Mouse (Mus musculus) lung, postnatal 0 days (tissue): ENCODE data around the gene Atp5mpl. TPM values are rescaled to one million over a fixed set of nuclear protein-coding genes. Genes with fewer than 3 reads are reported as not detected.

Source experiments
- ATAC-seq: fragments of 200-750 bp; cut with Nextera tagmentation; 2 replicates; pipeline ENCODE4 v1.8.0; 2017; ENCODE audit warnings: moderate library complexity
- DNase-seq: peaks from one replicate; pipeline ENCODE4 v3.0.0-alpha.2; 2016; ENCODE audit warnings: low spot score
- H3K27ac ChIP-seq: fragments of 300-500 bp; sonication (generic); 2 replicates; pipeline ENCODE4 v1.5.1; 2014; ENCODE audit warnings: antibody characterized with exemption, mild to moderate bottlenecking, low read length, mixed read lengths
- H3K27me3 ChIP-seq: fragments of 300-500 bp; sonication (generic); replicated peaks from 2 replicates; pipeline ENCODE4 v1.6.1; 2014; ENCODE audit warnings: low read length, mixed read lengths; ENCODE audit not compliant: insufficient read depth
- H3K36me3 ChIP-seq: fragments of 300-500 bp; sonication (generic); 2 replicates; pipeline ENCODE4 v1.6.1; 2014; ENCODE audit warnings: low read length, mixed read lengths; ENCODE audit not compliant: insufficient read depth
- H3K4me1 ChIP-seq: fragments of 300-500 bp; sonication (generic); 2 replicates; pipeline ENCODE4 v1.6.1; 2014; ENCODE audit warnings: antibody characterized with exemption, low read depth, low read length, mixed read lengths; ENCODE audit not compliant: insufficient read depth
- H3K4me2 ChIP-seq: fragments of 300-500 bp; sonication (generic); replicated peaks from 2 replicates; pipeline ENCODE4 v1.6.1; 2014; ENCODE audit warnings: low read depth, mild to moderate bottlenecking, low read length, moderate library complexity, mixed read lengths
- H3K4me3 ChIP-seq: fragments of 300-500 bp; sonication (generic); 2 replicates; pipeline ENCODE4 v1.5.1; 2014; ENCODE audit warnings: low read depth, low read length
- H3K9ac ChIP-seq: fragments of 300-500 bp; sonication (generic); replicated peaks from 2 replicates; pipeline ENCODE4 v1.6.1; 2014; ENCODE audit warnings: low read depth, mild to moderate bottlenecking
- H3K9me3 ChIP-seq: fragments of 300-500 bp; sonication (generic); 2 replicates; pipeline ENCODE4 v1.6.1; 2016; ENCODE audit warnings: low read length, mixed read lengths
- CTCF ChIP-seq: IDR thresholded peaks from 2 replicates; pipeline ENCODE4 v1.5.1; 2016; ENCODE audit warnings: antibody characterized with exemption, mild to moderate bottlenecking
- EP300 ChIP-seq: IDR thresholded peaks from 2 replicates; pipeline ENCODE4 v1.6.1; 2016; ENCODE audit warnings: antibody characterized with exemption, mild to moderate bottlenecking, control low read depth
- WGBS: fragments of 180-500 bp; shearing (Covaris S2); extraction: QIAGEN DNeasy Blood & Tissue Kit; methylation state at CpG from one replicate; pipeline ENCODE4 v1.1.7; 2014; 5-methylcytosine and 5-hydroxymethylcytosine counted together
- polyA plus RNA-seq: library from polyadenylated mRNA; unstranded; fragments of >200 nt; fragmentation: Nextera tagmentation; extraction: Ambion mirVana; gene quantifications from 2 replicates; pipeline ENCODE4 v1.2.1, GENCODE M21; 2015

Gene Atp5mpl
- polyA plus RNA-seq, 1 experiment from 2014 or later = 463 TPM

- Histone ChIP-seq H3K9ac (no peak overlapping the region), H3K4me3 (no peak overlapping the region), H3K4me2 (no peak overlapping the region), H3K4me1 (peaks cover 9% of the 10 kb centered on the region), H3K9me3 (no peaks in the 10 kb centered on the region), H3K27ac (no peak overlapping the region), H3K27me3 (no peaks in the 10 kb centered on the region), H3K36me3 (no peaks in the 10 kb centered on the region)
- DNase-seq = no peak
- TF ChIP-seq CTCF (no peak), EP300 (no peak)
- 83% methylated on average over 6 of the region's 6 CpGs for WGBS
- ATAC-seq = no peak
These were observed 43.7 kb downstream of the Atp5mpl start for GRCm38 (mm10) chr12:111923117-111923516.

GRCm38 (mm10) chr12:111920046-111920445 lies 46.7 kb downstream of the Atp5mpl start:
- ATAC-seq (peak; percentile 46), DNase-seq (no peak)
- Histone ChIP-seq H3K4me1 (no peaks in the 10 kb centered on the region), H3K4me2 (no peak overlapping the region), H3K36me3 (no peaks in the 10 kb centered on the region), H3K27me3 (no peaks in the 10 kb centered on the region), H3K4me3 (no peak overlapping the region), H3K9me3 (no peaks in the 10 kb centered on the region), H3K27ac (no peak overlapping the region), H3K9ac (no peak overlapping the region)
- WGBS = 25% methylated on average over 9 of the region's 9 CpGs
- TF ChIP-seq EP300 (no peak), CTCF (no peak)

- peak; percentile 56 for ATAC-seq
- H3K4me2 ChIP-seq = no peak overlapping the region
These were observed 50.1 kb downstream of the Atp5mpl start for GRCm38 (mm10) chr12:111916514-111917217.

GRCm38 (mm10) chr12:111915781-111916180 lies 51.0 kb downstream of the Atp5mpl start:
- Histone ChIP-seq H3K27me3 (no peaks in the 10 kb centered on the region), H3K4me2 (no peak overlapping the region), H3K9ac (no peak overlapping the region), H3K4me3 (no peak overlapping the region), H3K9me3 (no peaks in the 10 kb centered on the region), H3K36me3 (no peaks in the 10 kb centered on the region), H3K4me1 (no peaks in the 10 kb centered on the region), H3K27ac (no peak overlapping the region)
- no peak for ATAC-seq
- WGBS = 79% methylated on average over 6 of the region's 6 CpGs
- TF ChIP-seq EP300 (no peak), CTCF (no peak)
- DNase-seq = no peak

More at GRCm38 (mm10) chr12:111916514-111917217, 50.1 kb downstream of the Atp5mpl start:
- H3K9me3 ChIP-seq = no peaks in the 10 kb centered on the region
- peak; percentile 72 for TF ChIP-seq EP300
- TF ChIP-seq CTCF = no peak
- H3K27me3 ChIP-seq = no peaks in the 10 kb centered on the region
- H3K27ac ChIP-seq = peak overlapping the region; percentile 68
- H3K36me3 ChIP-seq = no peaks in the 10 kb centered on the region
- no peak overlapping the region for H3K9ac ChIP-seq
- WGBS = 27% methylated on average over 12 of the region's 12 CpGs
- peak; percentile 40 for DNase-seq
- H3K4me3 ChIP-seq = no peak overlapping the region
- no peaks in the 10 kb centered on the region for H3K4me1 ChIP-seq

- H3K4me2 ChIP-seq = no peak overlapping the region
- no peaks in the 10 kb centered on the region for H3K27me3 ChIP-seq
- H3K4me1 ChIP-seq = peaks cover under 1% of the 10 kb centered on the region; the same call in 1 of the 2 replicates
- H3K9ac ChIP-seq = no peak overlapping the region
- H3K36me3 ChIP-seq = no peaks in the 10 kb centered on the region
- no peaks in the 10 kb centered on the region for H3K9me3 ChIP-seq
- TF ChIP-seq EP300 (no peak; the same call in 1 of the 2 replicates), CTCF (no peak)
- peak; percentile 59 for DNase-seq
- ATAC-seq = peak; percentile 60
- WGBS = 20% methylated on average over 1 of the region's 3 CpGs
- no peak overlapping the region for H3K4me3 ChIP-seq
- H3K27ac ChIP-seq = peak overlapping the region; percentile 54
These were observed 52.7 kb downstream of the Atp5mpl start for GRCm38 (mm10) chr12:111914031-111914430.

- Histone ChIP-seq H3K27ac (no peak overlapping the region; the same call in 1 of the 2 replicates), H3K4me3 (no peak overlapping the region), H3K9ac (no peak overlapping the region), H3K4me1 (peaks cover 7% of the 10 kb centered on the region; the same call in 1 of the 2 replicates), H3K36me3 (no peaks in the 10 kb centered on the region), H3K9me3 (no peaks in the 10 kb centered on the region), H3K4me2 (no peak overlapping the region), H3K27me3 (no peaks in the 10 kb centered on the region)
- WGBS = 73% methylated on average over 7 of the region's 7 CpGs
- TF ChIP-seq EP300 (no peak), CTCF (no peak)
- ATAC-seq = no peak
- no peak for DNase-seq
These were observed 54.0 kb downstream of the Atp5mpl start for GRCm38 (mm10) chr12:111912802-111913201.
